Mouse (Mus musculus) gastrocnemius, adult 2 months (tissue): ENCODE results near the gene Peli2. TPM values are rescaled to one million over a fixed set of nuclear protein-coding genes. Genes with fewer than 3 reads are reported as not detected.

Experiments
- DNase-seq: peaks from one replicate; pipeline ENCODE4 v3.0.0; 2022
- H3K27ac ChIP-seq: fragments of 200-600 bp; 2 replicates; pipeline ENCODE4 v1.8.1; 2022; ENCODE audit warnings: mild to moderate bottlenecking
- H3K4me3 ChIP-seq: fragments of 200-600 bp; 2 replicates; pipeline ENCODE4 v1.8.1; 2022; ENCODE audit warnings: mild to moderate bottlenecking, moderate library complexity
- CTCF ChIP-seq: fragments of 200-600 bp; IDR thresholded peaks from 2 replicates; pipeline ENCODE4 v1.8.1; 2022; ENCODE audit warnings: antibody characterized with exemption, mild to moderate bottlenecking, moderate library complexity
- intact Hi-C: fragments of 180-260 bp; cut with DNase I; formaldehyde crosslinking; loops from one replicate; pipeline ENCODE4 v1.15.1; 2025
- total RNA-seq, 2 experiments: library from RNA; stranded (reverse); gene quantifications; 2 replicates each; pipeline ENCODE4 v1.2.3; 2021

Gene Peli2
- total RNA-seq, 2 experiments from 2014 or later, result 15.0 to 17.6 TPM

- DNase-seq, result no peak
- Histone ChIP-seq H3K27ac (peak overlapping the region; percentile 78), H3K4me3 (no peak overlapping the region)
- TF ChIP-seq CTCF, result no peak
- intact Hi-C loops, result no loop called here
Measured at GRCm38 (mm10) chr14:48130021-48130420, 9.4 kb downstream of the Peli2 start.

GRCm38 (mm10) chr14:48130761-48131575, 10.3 kb downstream of the Peli2 start:
- no peak for DNase-seq
- intact Hi-C loops, result no loop called here
- Histone ChIP-seq H3K4me3 (peak overlapping the region; percentile 34), H3K27ac (peak overlapping the region; percentile 78)
- TF ChIP-seq CTCF, result no peak

GRCm38 (mm10) chr14:48131576-48131922, 10.9 kb downstream of the Peli2 start:
- peak overlapping the region; percentile 78 for H3K27ac ChIP-seq
- no peak for TF ChIP-seq CTCF
- peak overlapping the region; percentile 34 for H3K4me3 ChIP-seq
- DNase-seq, result peak; percentile 58
- intact Hi-C loops, result no loop called here

- Histone ChIP-seq H3K4me3 (peak overlapping the region; percentile 34; the same call in 1 of the 2 replicates), H3K27ac (peak overlapping the region; percentile 78)
- intact Hi-C loops, result no loop called here
- no peak for TF ChIP-seq CTCF
- DNase-seq, result no peak
Measured at GRCm38 (mm10) chr14:48132241-48132640, 11.6 kb downstream of the Peli2 start.

- peak overlapping the region; percentile 75 for H3K27ac ChIP-seq
- intact Hi-C loops, result no loop called here
- no peak for DNase-seq
- no peak for TF ChIP-seq CTCF
- peak overlapping the region; percentile 51 for H3K4me3 ChIP-seq
Measured at GRCm38 (mm10) chr14:48132865-48133802, 12.5 kb downstream of the Peli2 start.

GRCm38 (mm10) chr14:48134344-48134743, 13.7 kb downstream of the Peli2 start:
- H3K4me3 ChIP-seq, result peak overlapping the region; percentile 51
- intact Hi-C loops, result no loop called here
- peak overlapping the region; percentile 75 for H3K27ac ChIP-seq
- peak; percentile 51 for DNase-seq
- TF ChIP-seq CTCF, result no peak

GRCm38 (mm10) chr14:48135816-48136345, 15.3 kb downstream of the Peli2 start:
- DNase-seq, result no peak

GRCm38 (mm10) chr14:48137731-48138130, 17.1 kb downstream of the Peli2 start:
- no peak for DNase-seq
- no peak for TF ChIP-seq CTCF
- intact Hi-C loops, result no loop called here
- H3K4me3 ChIP-seq, result no peak overlapping the region
- H3K27ac ChIP-seq, result no peak overlapping the region

More at GRCm38 (mm10) chr14:48135816-48136345, 15.3 kb downstream of the Peli2 start:
- Histone ChIP-seq H3K27ac (no peak overlapping the region), H3K4me3 (no peak overlapping the region)
- TF ChIP-seq CTCF, result no peak
- intact Hi-C loops, result no loop called here

GRCm38 (mm10) chr14:48138138-48138537, 17.5 kb downstream of the Peli2 start:
- TF ChIP-seq CTCF, result peak; percentile 56
- intact Hi-C loops, result no loop called here
- Histone ChIP-seq H3K4me3 (no peak overlapping the region), H3K27ac (no peak overlapping the region)
- DNase-seq, result no peak

- no peak overlapping the region for H3K27ac ChIP-seq
- H3K4me3 ChIP-seq, result no peak overlapping the region
- intact Hi-C loops, result no loop called here
- no peak for TF ChIP-seq CTCF
- DNase-seq, result no peak
Measured at GRCm38 (mm10) chr14:48139409-48139808, 18.8 kb downstream of the Peli2 start.

DNA sequence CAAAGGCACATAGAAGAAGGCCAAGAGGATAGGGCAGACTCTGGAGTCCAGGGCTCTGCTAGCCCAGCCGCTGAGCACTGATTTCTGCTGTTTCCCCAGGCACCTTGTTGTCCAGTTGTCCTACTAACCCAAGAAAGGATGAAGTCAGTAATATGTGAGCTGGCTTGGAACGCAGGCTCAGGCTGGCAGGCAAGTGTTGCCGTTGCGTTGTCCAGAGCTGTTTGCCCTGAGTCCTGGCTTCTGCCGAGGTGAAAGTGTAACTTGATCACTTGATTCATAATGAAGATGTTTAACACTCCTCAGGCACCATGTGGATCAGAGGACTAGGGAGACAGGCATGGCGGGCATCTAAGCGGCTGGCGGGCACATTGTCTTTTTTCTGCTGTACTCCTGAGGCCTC, 21.1 kb downstream of the Peli2 start:
- H3K4me3 ChIP-seq, result no peak overlapping the region
- no peak for TF ChIP-seq CTCF
- no peak overlapping the region for H3K27ac ChIP-seq
- intact Hi-C loops, result no loop called here
- DNase-seq, result peak; percentile 52

DNA sequence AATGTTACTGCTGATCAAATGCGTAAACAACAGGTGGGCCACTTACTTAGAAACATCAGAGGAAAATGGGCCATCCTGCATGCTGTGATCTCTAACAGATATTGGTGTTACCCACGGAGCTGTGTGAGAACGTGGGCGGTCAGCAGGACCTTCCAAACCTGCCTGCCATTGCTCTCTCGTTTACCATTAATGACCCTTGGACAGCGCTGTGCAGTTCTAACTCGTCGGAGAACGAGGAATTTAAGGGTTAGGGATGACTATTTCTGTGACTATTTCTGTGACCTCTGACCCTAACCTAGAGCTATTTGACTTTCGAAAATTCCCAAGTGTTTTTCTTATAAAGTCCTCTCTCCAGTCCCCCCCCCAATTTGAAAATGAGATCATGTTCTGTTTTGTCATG, 22.1 kb downstream of the Peli2 start:
- H3K4me3 ChIP-seq, result no peak overlapping the region
- intact Hi-C loops, result no loop called here
- TF ChIP-seq CTCF, result no peak
- DNase-seq, result no peak
- no peak overlapping the region for H3K27ac ChIP-seq

- intact Hi-C loops, result no loop called here
- DNase-seq, result no peak
- no peak for TF ChIP-seq CTCF
- Histone ChIP-seq H3K27ac (no peak overlapping the region), H3K4me3 (no peak overlapping the region)
Measured at GRCm38 (mm10) chr14:48143141-48143540, 22.5 kb downstream of the Peli2 start.
